Mouse (Mus musculus): Measurements from ENCODE around the gene Cryba1. TPM values are rescaled to one million over a fixed set of nuclear protein-coding genes. Genes with fewer than 3 reads are reported as not detected.
"Not testable (repeated sequence)": the region's sequence is repeated elsewhere in the genome, so short reads cannot be mapped to it uniquely, and the experiment has no call there.

Cryba1 gene
- polyA plus RNA-seq, 1 experiment from 2014 or later, result not detected

GRCm38 (mm10) chr11:77748996-77749395 is 23.9 kb upstream of the Cryba1 start:
- TF ChIP-seq CTCF (IDR thresholded peaks at IDR 0.05; ENCODE audit: low read depth), result no peak
- no peak overlapping the region for H3K4me3 ChIP-seq (ENCODE audit: low read depth, low read length)
- no peaks in the 10 kb centered on the region for H3K36me3 ChIP-seq (ENCODE audit: control insufficient read depth, insufficient read depth)
- no peak for ATAC-seq
- H3K4me2 ChIP-seq (replicated peaks; ENCODE audit: low read depth), result no peak overlapping the region
- no peaks in the 10 kb centered on the region for H3K4me1 ChIP-seq (replicated peaks; ENCODE audit: control insufficient read depth, insufficient read depth, low read length)
- H3K9ac ChIP-seq (ENCODE audit: low read depth, low read length), result no peak overlapping the region
- H3K27me3 ChIP-seq (replicated peaks; ENCODE audit: control insufficient read depth, insufficient read depth, low read length), result no peaks in the 10 kb centered on the region
- no peaks in the 10 kb centered on the region for H3K9me3 ChIP-seq (ENCODE audit: control insufficient read depth)
- WGBS, result 80% methylated on average over 5 of the region's 5 CpGs
- no peak overlapping the region for H3K27ac ChIP-seq (ENCODE audit: low read depth, low read length)

GRCm38 (mm10) chr11:77747103-77747502 is 22.0 kb upstream of the Cryba1 start:
- H3K27me3 ChIP-seq (replicated peaks; ENCODE audit: control insufficient read depth, insufficient read depth, low read length); H3K27ac ChIP-seq (ENCODE audit: low read depth, low read length); H3K4me1 ChIP-seq (replicated peaks; ENCODE audit: control insufficient read depth, insufficient read depth, low read length); ATAC-seq; H3K36me3 ChIP-seq (ENCODE audit: control insufficient read depth, insufficient read depth); H3K9ac ChIP-seq (ENCODE audit: low read depth, low read length); H3K4me2 ChIP-seq (replicated peaks; ENCODE audit: low read depth); H3K9me3 ChIP-seq (ENCODE audit: control insufficient read depth); H3K4me3 ChIP-seq (ENCODE audit: low read depth, low read length): not testable (repeated sequence)
- 93% methylated on average over 13 of the region's 15 CpGs for WGBS

- Histone ChIP-seq H3K27me3 (replicated peaks; ENCODE audit: control insufficient read depth, insufficient read depth, low read length) (no peaks in the 10 kb centered on the region), H3K9ac (ENCODE audit: low read depth, low read length) (no peak overlapping the region), H3K36me3 (ENCODE audit: control insufficient read depth, insufficient read depth) (no peaks in the 10 kb centered on the region), H3K9me3 (ENCODE audit: control insufficient read depth) (no peaks in the 10 kb centered on the region), H3K4me2 (replicated peaks; ENCODE audit: low read depth) (no peak overlapping the region), H3K27ac (ENCODE audit: low read depth, low read length) (no peak overlapping the region), H3K4me1 (replicated peaks; ENCODE audit: control insufficient read depth, insufficient read depth, low read length) (no peaks in the 10 kb centered on the region), H3K4me3 (ENCODE audit: low read depth, low read length) (no peak overlapping the region)
- no peak for ATAC-seq
- TF ChIP-seq CTCF (IDR thresholded peaks at IDR 0.05; ENCODE audit: low read depth), result no peak
- 80% methylated on average over 4 of the region's 4 CpGs for WGBS
These were observed 21.6 kb upstream of the Cryba1 start for GRCm38 (mm10) chr11:77746652-77747051.

GRCm38 (mm10) chr11:77743966-77744365 is 18.9 kb upstream of the Cryba1 start:
- no peak overlapping the region for H3K4me2 ChIP-seq (replicated peaks; ENCODE audit: low read depth)
- H3K36me3 ChIP-seq (ENCODE audit: control insufficient read depth, insufficient read depth), result no peaks in the 10 kb centered on the region
- ATAC-seq, result no peak
- H3K9ac ChIP-seq (ENCODE audit: low read depth, low read length), result no peak overlapping the region
- no peak overlapping the region for H3K4me3 ChIP-seq (ENCODE audit: low read depth, low read length)
- 28% methylated on average over 6 of the region's 6 CpGs for WGBS
- H3K27ac ChIP-seq (ENCODE audit: low read depth, low read length), result no peak overlapping the region
- H3K27me3 ChIP-seq (replicated peaks; ENCODE audit: control insufficient read depth, insufficient read depth, low read length), result no peaks in the 10 kb centered on the region
- TF ChIP-seq CTCF (IDR thresholded peaks at IDR 0.05; ENCODE audit: low read depth), result peak; percentile 74
- no peaks in the 10 kb centered on the region for H3K9me3 ChIP-seq (ENCODE audit: control insufficient read depth)
- H3K4me1 ChIP-seq (replicated peaks; ENCODE audit: control insufficient read depth, insufficient read depth, low read length), result no peaks in the 10 kb centered on the region

GRCm38 (mm10) chr11:77738555-77738954 is 13.5 kb upstream of the Cryba1 start:
- H3K4me2 ChIP-seq (replicated peaks; ENCODE audit: low read depth), result no peak overlapping the region
- 47% methylated on average over 7 of the region's 7 CpGs for WGBS
- ATAC-seq, result no peak
- no peaks in the 10 kb centered on the region for H3K9me3 ChIP-seq (ENCODE audit: control insufficient read depth)
- no peak for TF ChIP-seq CTCF (IDR thresholded peaks at IDR 0.05; ENCODE audit: low read depth)
- no peaks in the 10 kb centered on the region for H3K27me3 ChIP-seq (replicated peaks; ENCODE audit: control insufficient read depth, insufficient read depth, low read length)
- no peak overlapping the region for H3K9ac ChIP-seq (ENCODE audit: low read depth, low read length)
- H3K4me1 ChIP-seq (replicated peaks; ENCODE audit: control insufficient read depth, insufficient read depth, low read length), result no peaks in the 10 kb centered on the region
- no peak overlapping the region for H3K27ac ChIP-seq (ENCODE audit: low read depth, low read length)
- no peak overlapping the region for H3K4me3 ChIP-seq (ENCODE audit: low read depth, low read length)
- H3K36me3 ChIP-seq (ENCODE audit: control insufficient read depth, insufficient read depth), result no peaks in the 10 kb centered on the region

- peak; percentile 96 for TF ChIP-seq CTCF (IDR thresholded peaks at IDR 0.05; ENCODE audit: low read depth)
These were observed 12.2 kb upstream of the Cryba1 start for GRCm38 (mm10) chr11:77737289-77737688.

GRCm38 (mm10) chr11:77728587-77728986 is 3.5 kb upstream of the Cryba1 start:
- no peak overlapping the region for H3K27ac ChIP-seq (ENCODE audit: low read depth, low read length)
- ATAC-seq, result no peak
- WGBS, result 65% methylated on average over 2 of the region's 2 CpGs

More at GRCm38 (mm10) chr11:77737289-77737688, 12.2 kb upstream of the Cryba1 start:
- ATAC-seq, result no peak
- Histone ChIP-seq H3K9me3 (ENCODE audit: control insufficient read depth) (no peaks in the 10 kb centered on the region), H3K27me3 (replicated peaks; ENCODE audit: control insufficient read depth, insufficient read depth, low read length) (no peaks in the 10 kb centered on the region), H3K27ac (ENCODE audit: low read depth, low read length) (no peak overlapping the region), H3K4me2 (replicated peaks; ENCODE audit: low read depth) (no peak overlapping the region), H3K4me3 (ENCODE audit: low read depth, low read length) (no peak overlapping the region), H3K9ac (ENCODE audit: low read depth, low read length) (no peak overlapping the region), H3K36me3 (ENCODE audit: control insufficient read depth, insufficient read depth) (no peaks in the 10 kb centered on the region), H3K4me1 (replicated peaks; ENCODE audit: control insufficient read depth, insufficient read depth, low read length) (no peaks in the 10 kb centered on the region)
- under 1% methylated on average over 6 of the region's 6 CpGs for WGBS

More at GRCm38 (mm10) chr11:77728587-77728986, 3.5 kb upstream of the Cryba1 start:
- Histone ChIP-seq H3K4me2 (replicated peaks; ENCODE audit: low read depth) (no peak overlapping the region), H3K27me3 (replicated peaks; ENCODE audit: control insufficient read depth, insufficient read depth, low read length) (no peaks in the 10 kb centered on the region), H3K9ac (ENCODE audit: low read depth, low read length) (no peak overlapping the region), H3K9me3 (ENCODE audit: control insufficient read depth) (no peaks in the 10 kb centered on the region), H3K36me3 (ENCODE audit: control insufficient read depth, insufficient read depth) (no peaks in the 10 kb centered on the region), H3K4me1 (replicated peaks; ENCODE audit: control insufficient read depth, insufficient read depth, low read length) (no peaks in the 10 kb centered on the region), H3K4me3 (ENCODE audit: low read depth, low read length) (no peak overlapping the region)
- no peak for TF ChIP-seq CTCF (IDR thresholded peaks at IDR 0.05; ENCODE audit: low read depth)
